Mouse (Mus musculus): ENCODE results near the gene Slc39a5. TPM values are rescaled to one million over a fixed set of nuclear protein-coding genes. Genes with fewer than 3 reads are reported as not detected.

Slc39a5 gene
- polyA plus RNA-seq, 1 experiment: 15.2 TPM

DNA sequence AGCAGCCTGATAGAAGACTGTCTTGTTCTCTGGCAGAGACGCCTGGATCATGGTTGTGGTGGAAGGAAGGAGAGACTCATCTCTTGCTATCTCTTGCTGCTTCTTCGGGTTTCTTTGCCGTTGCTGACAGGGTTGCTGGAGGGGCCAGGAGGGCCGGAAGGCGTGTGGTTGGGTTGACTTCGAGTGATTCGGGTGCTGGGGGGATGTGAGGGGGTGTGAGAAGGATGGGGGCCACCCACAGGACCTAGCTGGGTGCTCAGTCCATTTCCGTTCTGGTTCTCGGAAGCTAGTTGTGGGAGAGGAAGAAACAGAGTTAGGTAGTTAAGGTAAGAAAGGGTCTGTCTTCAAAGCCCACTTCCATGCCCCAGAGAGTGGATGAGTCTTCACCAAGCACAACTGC is 609 bp upstream of the Slc39a5 start:
- no peak overlapping the region for H3K4me3 ChIP-seq (ENCODE audit: extremely low read depth, insufficient read depth, insufficient read length)
- DNase-seq (ENCODE audit: low read depth in 1 of 2, low spot score in 2 of 2): no peak
- H3K27me3 ChIP-seq (ENCODE audit: control insufficient read depth, insufficient read depth, low read length): no peaks in the 10 kb centered on the region
- no peaks in the 10 kb centered on the region for H3K4me1 ChIP-seq (ENCODE audit: control insufficient read depth, insufficient read depth, insufficient read length)
- peaks cover 2% of the 10 kb centered on the region; the same call in 1 of the 2 replicates for H3K36me3 ChIP-seq (ENCODE audit: control insufficient read depth, insufficient read depth, low read length)
- WGBS: 73% methylated on average over 9 of the region's 9 CpGs
- no peak for TF ChIP-seq CTCF (IDR thresholded peaks at IDR 0.05; ENCODE audit: extremely low read depth, insufficient read depth, insufficient read length, insufficient replicate concordance)
- no peak for TF ChIP-seq POLR2A (IDR thresholded peaks at IDR 0.05; ENCODE audit: low read depth, low read length)
- H3K27ac ChIP-seq (ENCODE audit: insufficient read depth, low read length): no peak overlapping the region

- H3K4me3 ChIP-seq (ENCODE audit: extremely low read depth, insufficient read depth, insufficient read length): no peak overlapping the region
- peaks cover 4% of the 10 kb centered on the region; the same call in 1 of the 2 replicates for H3K36me3 ChIP-seq (ENCODE audit: control insufficient read depth, insufficient read depth, low read length)
- TF ChIP-seq CTCF (IDR thresholded peaks at IDR 0.05; ENCODE audit: extremely low read depth, insufficient read depth, insufficient read length, insufficient replicate concordance) (no peak), POLR2A (IDR thresholded peaks at IDR 0.05; ENCODE audit: low read depth, low read length) (no peak)
- no peaks in the 10 kb centered on the region for H3K4me1 ChIP-seq (ENCODE audit: control insufficient read depth, insufficient read depth, insufficient read length)
- 78% methylated on average over 5 of the region's 5 CpGs for WGBS
- DNase-seq (ENCODE audit: low read depth in 1 of 2, low spot score in 2 of 2): no peak
- no peaks in the 10 kb centered on the region for H3K27me3 ChIP-seq (ENCODE audit: control insufficient read depth, insufficient read depth, low read length)
- no peak overlapping the region for H3K27ac ChIP-seq (ENCODE audit: insufficient read depth, low read length)
These were observed 691 bp downstream of the Slc39a5 start for GRCm38 (mm10) chr10:128400338-128400737.

- 88% methylated on average over 7 of the region's 7 CpGs for WGBS
- Histone ChIP-seq H3K4me1 (ENCODE audit: control insufficient read depth, insufficient read depth, insufficient read length) (no peaks in the 10 kb centered on the region), H3K36me3 (ENCODE audit: control insufficient read depth, insufficient read depth, low read length) (peaks cover 14% of the 10 kb centered on the region), H3K27ac (ENCODE audit: insufficient read depth, low read length) (no peak overlapping the region), H3K4me3 (ENCODE audit: extremely low read depth, insufficient read depth, insufficient read length) (no peak overlapping the region), H3K27me3 (ENCODE audit: control insufficient read depth, insufficient read depth, low read length) (no peaks in the 10 kb centered on the region)
- DNase-seq (ENCODE audit: low read depth in 1 of 2, low spot score in 2 of 2): no peak
- TF ChIP-seq POLR2A (IDR thresholded peaks at IDR 0.05; ENCODE audit: low read depth, low read length) (no peak), CTCF (IDR thresholded peaks at IDR 0.05; ENCODE audit: extremely low read depth, insufficient read depth, insufficient read length, insufficient replicate concordance) (no peak)
These were observed 3.6 kb downstream of the Slc39a5 start for GRCm38 (mm10) chr10:128397466-128397865.

DNA sequence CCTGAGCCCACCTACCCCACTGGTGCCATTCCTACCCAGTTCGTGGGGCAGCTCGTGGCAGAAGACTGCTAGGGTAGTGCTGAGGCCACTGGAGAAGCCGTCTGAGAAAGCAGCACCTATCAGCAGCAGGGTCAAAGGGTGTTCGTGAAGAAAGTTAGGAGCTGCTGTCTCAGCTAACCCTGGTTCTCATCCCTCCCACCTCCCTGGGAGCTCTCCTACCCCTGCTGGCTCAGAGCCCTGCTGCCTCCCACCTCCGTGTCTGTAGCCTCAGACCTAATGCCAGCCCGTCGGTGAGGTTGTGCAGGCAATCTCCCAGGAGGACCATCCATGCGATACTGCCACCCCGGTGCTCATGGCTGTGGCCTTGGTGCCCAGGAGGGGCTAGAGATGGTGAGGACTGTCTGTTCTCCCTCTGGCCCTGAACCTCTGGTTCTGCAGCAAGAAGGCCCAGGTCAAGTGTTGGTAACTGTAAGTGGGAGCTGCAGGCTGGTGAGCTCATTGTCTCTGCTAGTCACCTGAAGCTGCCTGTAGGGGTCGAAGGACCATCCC is 4.2 kb downstream of the Slc39a5 start:
- 88% methylated on average over 10 of the region's 10 CpGs for WGBS
- H3K36me3 ChIP-seq (ENCODE audit: control insufficient read depth, insufficient read depth, low read length): peaks cover 14% of the 10 kb centered on the region
- no peak for TF ChIP-seq CTCF (IDR thresholded peaks at IDR 0.05; ENCODE audit: extremely low read depth, insufficient read depth, insufficient read length, insufficient replicate concordance)
- no peak for TF ChIP-seq POLR2A (IDR thresholded peaks at IDR 0.05; ENCODE audit: low read depth, low read length)
- H3K27ac ChIP-seq (ENCODE audit: insufficient read depth, low read length): no peak overlapping the region
- no peak overlapping the region for H3K4me3 ChIP-seq (ENCODE audit: extremely low read depth, insufficient read depth, insufficient read length)
- no peaks in the 10 kb centered on the region for H3K27me3 ChIP-seq (ENCODE audit: control insufficient read depth, insufficient read depth, low read length)
- DNase-seq (ENCODE audit: low read depth in 1 of 2, low spot score in 2 of 2): no peak
- H3K4me1 ChIP-seq (ENCODE audit: control insufficient read depth, insufficient read depth, insufficient read length): no peaks in the 10 kb centered on the region

- no peaks in the 10 kb centered on the region for H3K4me1 ChIP-seq (ENCODE audit: control insufficient read depth, insufficient read depth, insufficient read length)
- no peaks in the 10 kb centered on the region for H3K27me3 ChIP-seq (ENCODE audit: control insufficient read depth, insufficient read depth, low read length)
- 84% methylated on average over 11 of the region's 11 CpGs for WGBS
- no peak for TF ChIP-seq POLR2A (IDR thresholded peaks at IDR 0.05; ENCODE audit: low read depth, low read length)
- DNase-seq (ENCODE audit: low read depth in 1 of 2, low spot score in 2 of 2): no peak
- peaks cover 15% of the 10 kb centered on the region for H3K36me3 ChIP-seq (ENCODE audit: control insufficient read depth, insufficient read depth, low read length)
- no peak overlapping the region for H3K4me3 ChIP-seq (ENCODE audit: extremely low read depth, insufficient read depth, insufficient read length)
- H3K27ac ChIP-seq (ENCODE audit: insufficient read depth, low read length): no peak overlapping the region
These were observed 4.9 kb downstream of the Slc39a5 start for GRCm38 (mm10) chr10:128396017-128396673.

DNA sequence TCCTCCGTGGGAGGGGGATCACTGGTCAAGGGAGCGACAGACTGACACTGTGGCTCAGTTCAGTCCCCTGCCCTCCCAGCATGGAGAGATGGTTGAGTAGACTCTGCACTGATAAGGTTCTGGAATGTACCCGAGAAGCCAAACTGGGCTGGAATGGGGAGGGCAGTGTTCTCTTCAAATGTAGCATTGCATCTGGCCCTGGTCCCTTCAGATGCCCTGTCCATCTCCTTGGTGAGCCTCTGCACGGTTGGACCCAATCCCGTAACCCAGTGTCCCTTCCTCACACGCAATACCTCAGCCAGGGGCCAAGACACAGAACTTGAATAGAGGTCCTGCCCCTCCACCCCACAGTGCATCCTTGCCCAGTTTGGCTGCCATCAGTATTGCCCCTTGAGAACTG is 9.2 kb downstream of the Slc39a5 start:
- Histone ChIP-seq H3K27me3 (ENCODE audit: control insufficient read depth, insufficient read depth, low read length) (no peaks in the 10 kb centered on the region), H3K4me1 (ENCODE audit: control insufficient read depth, insufficient read depth, insufficient read length) (no peaks in the 10 kb centered on the region), H3K36me3 (ENCODE audit: control insufficient read depth, insufficient read depth, low read length) (peaks cover 52% of the 10 kb centered on the region), H3K27ac (ENCODE audit: insufficient read depth, low read length) (no peak overlapping the region), H3K4me3 (ENCODE audit: extremely low read depth, insufficient read depth, insufficient read length) (no peak overlapping the region)
- 86% methylated on average over 6 of the region's 6 CpGs for WGBS
- TF ChIP-seq CTCF (IDR thresholded peaks at IDR 0.05; ENCODE audit: extremely low read depth, insufficient read depth, insufficient read length, insufficient replicate concordance) (no peak), POLR2A (IDR thresholded peaks at IDR 0.05; ENCODE audit: low read depth, low read length) (no peak)
- DNase-seq (ENCODE audit: low read depth in 1 of 2, low spot score in 2 of 2): no peak

DNA sequence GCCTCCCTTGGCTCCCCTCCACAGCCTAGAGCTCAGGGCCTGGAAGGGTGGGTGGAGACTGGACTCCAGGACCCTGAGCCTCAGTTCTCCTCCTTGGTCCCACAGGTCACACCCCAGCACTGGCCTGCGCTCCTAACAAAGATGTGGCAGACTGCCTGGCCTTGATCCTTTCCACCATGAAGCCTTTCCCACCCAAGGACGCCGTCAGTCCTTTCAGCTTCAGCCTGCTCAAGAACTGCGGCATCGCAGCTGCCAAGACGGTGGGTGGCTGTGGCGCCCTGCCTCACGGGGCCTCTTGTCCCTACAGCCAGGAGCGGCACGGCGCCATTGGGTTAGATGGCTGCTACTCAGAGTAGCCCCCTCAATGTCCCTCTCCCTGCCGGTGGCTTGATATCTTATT is 10.7 kb downstream of the Slc39a5 start:
- no peak for TF ChIP-seq POLR2A (IDR thresholded peaks at IDR 0.05; ENCODE audit: low read depth, low read length)
- no peak for TF ChIP-seq CTCF (IDR thresholded peaks at IDR 0.05; ENCODE audit: extremely low read depth, insufficient read depth, insufficient read length, insufficient replicate concordance)
- WGBS: 93% methylated on average over 12 of the region's 12 CpGs
- DNase-seq (ENCODE audit: low read depth in 1 of 2, low spot score in 2 of 2): no peak
- Histone ChIP-seq H3K27ac (ENCODE audit: insufficient read depth, low read length) (no peak overlapping the region), H3K36me3 (ENCODE audit: control insufficient read depth, insufficient read depth, low read length) (peaks cover 61% of the 10 kb centered on the region), H3K4me1 (ENCODE audit: control insufficient read depth, insufficient read depth, insufficient read length) (no peaks in the 10 kb centered on the region), H3K27me3 (ENCODE audit: control insufficient read depth, insufficient read depth, low read length) (no peaks in the 10 kb centered on the region), H3K4me3 (ENCODE audit: extremely low read depth, insufficient read depth, insufficient read length) (no peak overlapping the region)

Measured in spleen, adult 2 months (tissue).